Mouse (Mus musculus) liver, embryonic 12.5 days (tissue): ENCODE data around the gene Misp. TPM values are rescaled to one million over a fixed set of nuclear protein-coding genes. Genes with fewer than 3 reads are reported as not detected.

Experiments
- ATAC-seq: fragments of 200-750 bp; cut with Nextera tagmentation; 2 replicates; pipeline ENCODE4 v1.8.0; 2017; ENCODE audit warnings: moderate number of reproducible peaks, mild to moderate bottlenecking, moderate library complexity
- H3K27ac ChIP-seq: fragments of 300-500 bp; sonication (generic); 2 replicates; pipeline ENCODE4 v1.5.1; 2016; ENCODE audit warnings: mild to moderate bottlenecking
- H3K27me3 ChIP-seq: fragments of 300-500 bp; sonication (generic); replicated peaks from 2 replicates; pipeline ENCODE4 v1.6.1; 2016; ENCODE audit warnings: mild to moderate bottlenecking, moderate library complexity
- H3K36me3 ChIP-seq: fragments of 300-500 bp; sonication (generic); 2 replicates; pipeline ENCODE4 v1.6.1; 2016; ENCODE audit warnings: mild to moderate bottlenecking, moderate library complexity
- H3K4me1 ChIP-seq: fragments of 300-500 bp; sonication (generic); 2 replicates; pipeline ENCODE4 v1.6.1; 2016
- H3K4me2 ChIP-seq: fragments of 300-500 bp; sonication (generic); 2 replicates; pipeline ENCODE4 v1.6.1; 2016; ENCODE audit warnings: mild to moderate bottlenecking, moderate library complexity
- H3K4me3 ChIP-seq: fragments of 300-500 bp; sonication (generic); 2 replicates; pipeline ENCODE4 v1.5.1; 2016; ENCODE audit warnings: mild to moderate bottlenecking, moderate library complexity
- H3K9ac ChIP-seq: fragments of 300-500 bp; sonication (generic); 2 replicates; pipeline ENCODE4 v1.6.1; 2016; ENCODE audit warnings: mild to moderate bottlenecking, moderate library complexity
- H3K9me3 ChIP-seq: fragments of 300-500 bp; sonication (generic); replicated peaks from 2 replicates; pipeline ENCODE4 v1.6.1; 2016; ENCODE audit warnings: mild to moderate bottlenecking, moderate library complexity
- WGBS: fragments of 180-500 bp; shearing (Covaris S2); methylation state at CpG from one replicate; pipeline ENCODE4 v1.1.7; 2016; ENCODE audit not compliant: insufficient replicate concordance; 5-methylcytosine and 5-hydroxymethylcytosine counted together
- polyA plus RNA-seq: library from polyadenylated mRNA; unstranded; fragments of >200 nt; fragmentation: Nextera tagmentation; extraction: Ambion mirVana; gene quantifications from 2 replicates; pipeline ENCODE4 v1.2.1, GENCODE M21; 2016

Gene Misp
- polyA plus RNA-seq, 1 experiment from 2014 or later, result 0.54 TPM

DNA sequence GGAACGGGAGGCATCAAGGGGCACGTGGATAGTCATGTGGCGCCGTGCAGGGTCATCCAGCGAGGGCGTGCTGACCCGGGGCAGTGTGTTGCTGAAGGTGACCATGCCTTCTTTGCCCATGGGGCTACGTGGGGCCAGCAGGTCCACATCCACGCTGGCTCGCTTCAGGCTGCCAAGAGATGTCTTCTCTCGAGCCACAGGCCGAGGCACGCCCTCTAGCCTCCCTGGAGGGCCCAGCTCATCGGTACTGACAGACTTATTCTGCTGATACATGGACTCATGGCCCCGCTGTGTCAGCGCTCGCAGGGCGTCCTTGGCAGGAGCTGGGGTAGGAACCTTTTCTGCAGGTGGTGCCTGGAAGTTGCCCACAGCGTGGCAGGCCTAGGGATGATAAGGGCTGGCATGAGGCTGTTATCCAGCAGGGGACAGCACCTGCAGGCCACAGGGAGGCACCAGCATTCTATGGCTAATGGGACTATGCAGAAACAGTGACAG is 45.1 kb downstream of the Misp start:
- Histone ChIP-seq H3K4me3 (no peak overlapping the region), H3K27me3 (no peaks in the 10 kb centered on the region), H3K36me3 (peaks cover 55% of the 10 kb centered on the region), H3K4me2 (no peak overlapping the region), H3K27ac (0 out of 2 replicates have a peak overlapping the region, but pooled peaks have one; percentile 39), H3K4me1 (peaks cover 10% of the 10 kb centered on the region; the same call in 1 of the 2 replicates), H3K9ac (no peak overlapping the region), H3K9me3 (no peaks in the 10 kb centered on the region)
- WGBS, result 72% methylated on average over 19 of the region's 19 CpGs
- peak; percentile 31; the same call in 1 of the 2 replicates for ATAC-seq

- ATAC-seq, result no peak
- Histone ChIP-seq H3K4me3 (no peak overlapping the region), H3K9ac (no peak overlapping the region), H3K9me3 (no peaks in the 10 kb centered on the region), H3K27me3 (peaks cover 4% of the 10 kb centered on the region; the same call in 1 of the 2 replicates), H3K4me2 (no peak overlapping the region), H3K4me1 (peaks cover 10% of the 10 kb centered on the region; the same call in 1 of the 2 replicates), H3K27ac (no peak overlapping the region), H3K36me3 (peaks cover 47% of the 10 kb centered on the region)
- 75% methylated on average over 11 of the region's 11 CpGs for WGBS
Observed at GRCm38 (mm10) chr10:79866601-79867000, 45.8 kb downstream of the Misp start.

- no peak overlapping the region for H3K4me3 ChIP-seq
- WGBS, result 82% methylated on average over 8 of the region's 8 CpGs
- no peak overlapping the region for H3K4me2 ChIP-seq
- H3K9me3 ChIP-seq, result no peaks in the 10 kb centered on the region
- no peak overlapping the region for H3K27ac ChIP-seq
- no peaks in the 10 kb centered on the region for H3K36me3 ChIP-seq
- no peak for ATAC-seq
- peaks cover 46% of the 10 kb centered on the region for H3K27me3 ChIP-seq
- H3K9ac ChIP-seq, result no peak overlapping the region
- peaks cover 19% of the 10 kb centered on the region for H3K4me1 ChIP-seq
Observed at GRCm38 (mm10) chr10:79871845-79872244, 51.1 kb downstream of the Misp start.

GRCm38 (mm10) chr10:79872862-79873261 is 52.1 kb downstream of the Misp start:
- Histone ChIP-seq H3K27me3 (peaks cover 46% of the 10 kb centered on the region), H3K4me2 (peak overlapping the region; percentile 81), H3K9me3 (no peaks in the 10 kb centered on the region), H3K36me3 (no peaks in the 10 kb centered on the region), H3K9ac (no peak overlapping the region), H3K4me3 (no peak overlapping the region), H3K27ac (no peak overlapping the region), H3K4me1 (peaks cover 29% of the 10 kb centered on the region)
- no peak for ATAC-seq
- WGBS, result 37% methylated on average over 3 of the region's 3 CpGs

- H3K4me1 ChIP-seq, result peaks cover 34% of the 10 kb centered on the region
- H3K4me2 ChIP-seq, result peak overlapping the region; percentile 81
- no peak overlapping the region for H3K27ac ChIP-seq
- H3K27me3 ChIP-seq, result peaks cover 46% of the 10 kb centered on the region
- 10% methylated on average over 6 of the region's 6 CpGs for WGBS
- H3K4me3 ChIP-seq, result peak overlapping the region; percentile 56
- H3K9ac ChIP-seq, result no peak overlapping the region
- H3K36me3 ChIP-seq, result no peaks in the 10 kb centered on the region
- no peak for ATAC-seq
- no peaks in the 10 kb centered on the region for H3K9me3 ChIP-seq
Observed at GRCm38 (mm10) chr10:79873313-79873712, 52.5 kb downstream of the Misp start.

- Histone ChIP-seq H3K9me3 (no peaks in the 10 kb centered on the region), H3K4me3 (peak overlapping the region; percentile 56), H3K27ac (0 out of 2 replicates have a peak overlapping the region, but pooled peaks have one; percentile 2), H3K4me1 (peaks cover 38% of the 10 kb centered on the region), H3K36me3 (no peaks in the 10 kb centered on the region), H3K4me2 (peak overlapping the region; percentile 81), H3K9ac (peak overlapping the region; percentile 58), H3K27me3 (peaks cover 46% of the 10 kb centered on the region)
- no peak for ATAC-seq
- WGBS, result 3% methylated on average over 26 of the region's 26 CpGs
Observed at GRCm38 (mm10) chr10:79873715-79874289, 53.0 kb downstream of the Misp start.

GRCm38 (mm10) chr10:79874290-79874862 is 53.6 kb downstream of the Misp start, which contains the start of the genes Prtn3 and Plppr3:
TSS of gene Prtn3 (plus strand) at chr10:79874476.
TSS of gene Plppr3 (minus strand) at chr10:79874634.
- Histone ChIP-seq H3K27me3 (peaks cover 48% of the 10 kb centered on the region), H3K27ac (0 out of 2 replicates have a peak within 1 kb of the TSS, but pooled peaks have one; percentile 2), H3K4me2 (peak within 1 kb of the TSS; percentile 81), H3K9me3 (no peaks in the 10 kb centered on the region), H3K4me1 (peaks cover 41% of the 10 kb centered on the region), H3K9ac (peak within 1 kb of the TSS; percentile 58), H3K4me3 (peak within 1 kb of the TSS; percentile 56), H3K36me3 (no peaks in the 10 kb centered on the region)
- WGBS, result 2% methylated on average over 54 of the region's 57 CpGs
- ATAC-seq, result 0 out of 2 replicates have a peak, but pooled peaks have one; percentile 5

DNA sequence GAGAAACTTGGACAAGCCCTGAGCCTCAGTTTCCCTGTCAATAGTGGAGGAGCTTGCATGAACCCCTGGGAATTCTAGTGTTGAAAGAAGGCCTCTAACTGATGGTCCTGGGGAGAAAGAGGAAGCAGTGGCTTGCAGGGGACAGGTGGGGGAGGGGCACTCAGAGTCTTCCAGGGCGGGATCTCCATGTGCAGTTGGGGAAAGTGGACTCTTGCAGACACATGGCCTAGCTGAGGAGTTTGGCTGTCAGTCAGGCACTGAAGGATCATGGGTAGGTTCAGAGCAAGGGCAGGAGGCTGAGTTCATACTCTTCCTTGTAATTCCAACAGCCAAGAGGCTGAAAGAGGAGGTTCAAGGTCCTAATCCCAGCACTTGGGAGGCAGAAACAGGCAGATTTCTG is 56.4 kb downstream of the Misp start:
- no peaks in the 10 kb centered on the region for H3K9me3 ChIP-seq
- H3K4me2 ChIP-seq, result 0 out of 2 replicates have a peak overlapping the region, but pooled peaks have one; percentile 3
- H3K9ac ChIP-seq, result no peak overlapping the region
- H3K27me3 ChIP-seq, result peaks cover 44% of the 10 kb centered on the region
- WGBS, result 16% methylated on average over 1 of the region's 1 CpGs
- H3K36me3 ChIP-seq, result no peaks in the 10 kb centered on the region
- no peak for ATAC-seq
- peaks cover 68% of the 10 kb centered on the region for H3K4me1 ChIP-seq
- H3K4me3 ChIP-seq, result no peak overlapping the region
- peak overlapping the region; percentile 38; the same call in 1 of the 2 replicates for H3K27ac ChIP-seq

DNA sequence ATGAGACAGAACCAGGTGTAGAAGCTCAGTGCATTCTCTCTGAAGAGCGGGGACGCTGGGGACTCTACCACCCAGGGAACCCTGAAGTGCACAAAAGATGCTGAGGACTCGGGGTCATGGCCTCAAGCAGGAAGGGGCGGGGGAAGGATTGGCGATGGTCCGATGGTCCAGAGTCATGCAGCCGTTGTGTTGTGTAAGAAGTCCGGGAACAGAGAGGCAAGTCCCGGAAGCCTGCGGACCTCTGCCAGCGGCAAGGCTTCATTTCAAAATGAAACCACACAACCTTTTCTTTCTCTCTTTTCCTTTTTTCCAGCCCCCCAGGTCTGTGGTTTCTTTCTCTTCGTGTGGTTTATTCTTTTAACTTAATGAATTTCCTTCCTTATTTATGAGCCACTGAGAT is 57.0 kb downstream of the Misp start:
- Histone ChIP-seq H3K27ac (peak overlapping the region; percentile 38; the same call in 1 of the 2 replicates), H3K9ac (no peak overlapping the region), H3K4me1 (peaks cover 74% of the 10 kb centered on the region), H3K9me3 (no peaks in the 10 kb centered on the region), H3K27me3 (peaks cover 42% of the 10 kb centered on the region), H3K4me2 (peak overlapping the region; percentile 34), H3K36me3 (no peaks in the 10 kb centered on the region), H3K4me3 (no peak overlapping the region)
- ATAC-seq, result no peak
- WGBS, result 17% methylated on average over 12 of the region's 12 CpGs

GRCm38 (mm10) chr10:79879527-79879926 is 58.7 kb downstream of the Misp start:
- H3K27me3 ChIP-seq, result peaks cover 34% of the 10 kb centered on the region
- 0 out of 2 replicates have a peak overlapping the region, but pooled peaks have one; percentile 2 for H3K27ac ChIP-seq
- no peaks in the 10 kb centered on the region for H3K36me3 ChIP-seq
- H3K9ac ChIP-seq, result no peak overlapping the region
- H3K4me1 ChIP-seq, result peaks cover 70% of the 10 kb centered on the region
- H3K4me2 ChIP-seq, result peak overlapping the region; percentile 68; the same call in 1 of the 2 replicates
- H3K4me3 ChIP-seq, result no peak overlapping the region
- WGBS, result 27% methylated on average over 3 of the region's 3 CpGs
- H3K9me3 ChIP-seq, result no peaks in the 10 kb centered on the region
- no peak; the same call in 1 of the 2 replicates for ATAC-seq
